Mouse (Mus musculus) forebrain, postnatal 0 days (tissue): ENCODE data around the gene Notch1. TPM values are rescaled to one million over a fixed set of nuclear protein-coding genes. Genes with fewer than 3 reads are reported as not detected.

Experiments
- ATAC-seq: fragments of 200-750 bp; cut with Nextera tagmentation; 2 replicates; pipeline ENCODE4 v1.8.0; 2017; ENCODE audit warnings: mild to moderate bottlenecking, moderate library complexity
- DNase-seq: peaks from one replicate; pipeline ENCODE4 v3.0.0-alpha.2; 2015
- H3K27ac ChIP-seq: fragments of 300-500 bp; sonication (generic); 2 replicates; pipeline ENCODE4 v1.5.1; 2014; ENCODE audit warnings: low read depth, mild to moderate bottlenecking, antibody characterized with exemption, low read length, moderate library complexity, mixed read lengths
- H3K27me3 ChIP-seq: fragments of 300-500 bp; sonication (generic); 2 replicates; pipeline ENCODE4 v1.6.1; 2014; ENCODE audit warnings: mild to moderate bottlenecking, low read length, mixed read lengths; ENCODE audit not compliant: insufficient read depth
- H3K36me3 ChIP-seq: fragments of 300-500 bp; sonication (generic); 2 replicates; pipeline ENCODE4 v1.6.1; 2014; ENCODE audit warnings: mild to moderate bottlenecking, moderate library complexity; ENCODE audit not compliant: insufficient read depth
- H3K4me1 ChIP-seq: fragments of 300-500 bp; sonication (generic); 2 replicates; pipeline ENCODE4 v1.6.1; 2014; ENCODE audit warnings: antibody characterized with exemption; ENCODE audit not compliant: insufficient read depth
- H3K4me2 ChIP-seq: fragments of 300-500 bp; sonication (generic); 2 replicates; pipeline ENCODE4 v1.6.1; 2014; ENCODE audit warnings: low read depth, mild to moderate bottlenecking, moderate library complexity
- H3K4me3 ChIP-seq: fragments of 300-500 bp; sonication (generic); 2 replicates; pipeline ENCODE4 v1.5.1; 2014; ENCODE audit warnings: low read depth, low read length, mixed read lengths
- H3K9ac ChIP-seq: fragments of 300-500 bp; sonication (generic); 2 replicates; pipeline ENCODE4 v1.6.1; 2014; ENCODE audit warnings: mild to moderate bottlenecking
- H3K9me3 ChIP-seq: fragments of 300-500 bp; sonication (generic); 2 replicates; pipeline ENCODE4 v1.6.1; 2016; ENCODE audit warnings: low read length
- CTCF ChIP-seq: sonication (generic); IDR thresholded peaks from 2 replicates; pipeline ENCODE4 v1.5.1; 2016; ENCODE audit warnings: antibody characterized with exemption, control low read depth, low read depth
- WGBS: fragments of 180-500 bp; shearing (Covaris S2); extraction: QIAGEN DNeasy Blood & Tissue Kit; methylation state at CpG from one replicate; pipeline ENCODE4 v1.1.7; 2014; 5-methylcytosine and 5-hydroxymethylcytosine counted together
- polyA plus RNA-seq: library from polyadenylated mRNA; unstranded; fragments of >200 nt; fragmentation: Nextera tagmentation; extraction: Ambion mirVana; gene quantifications from 2 replicates; pipeline ENCODE4 v1.2.1, GENCODE M21; 2015
- total RNA-seq: library from RNA; depleted of rRNA; stranded (reverse); fragments of >200 nt; gene quantifications from 2 replicates; pipeline ENCODE4 v1.2.3, GENCODE M21; 2014; rRNA removed

Notch1 gene
- 23.8 and 38.7 TPM in 2 replicates for total RNA-seq
- polyA plus RNA-seq: 5.0 and 6.8 TPM in 2 replicates

GRCm38 (mm10) chr2:26516275-26516674, at the start of gene Notch1:
Gene Notch1 (minus strand): TSS chr2:26516663.
- TF ChIP-seq CTCF: no peak
- ATAC-seq (peak; percentile 34; the same call in 1 of the 2 replicates), DNase-seq (no peak)
- H3K4me2 ChIP-seq: no peak within 1 kb of the TSS
- H3K4me1 ChIP-seq: no peaks in the 10 kb centered on the region
- no peaks in the 10 kb centered on the region for H3K27me3 ChIP-seq
- WGBS: 33% methylated on average over 12 of the region's 12 CpGs
- no peak within 1 kb of the TSS for H3K27ac ChIP-seq
- no peaks in the 10 kb centered on the region for H3K36me3 ChIP-seq
- no peak within 1 kb of the TSS for H3K9ac ChIP-seq
- H3K4me3 ChIP-seq: no peak within 1 kb of the TSS
- no peaks in the 10 kb centered on the region for H3K9me3 ChIP-seq

DNA sequence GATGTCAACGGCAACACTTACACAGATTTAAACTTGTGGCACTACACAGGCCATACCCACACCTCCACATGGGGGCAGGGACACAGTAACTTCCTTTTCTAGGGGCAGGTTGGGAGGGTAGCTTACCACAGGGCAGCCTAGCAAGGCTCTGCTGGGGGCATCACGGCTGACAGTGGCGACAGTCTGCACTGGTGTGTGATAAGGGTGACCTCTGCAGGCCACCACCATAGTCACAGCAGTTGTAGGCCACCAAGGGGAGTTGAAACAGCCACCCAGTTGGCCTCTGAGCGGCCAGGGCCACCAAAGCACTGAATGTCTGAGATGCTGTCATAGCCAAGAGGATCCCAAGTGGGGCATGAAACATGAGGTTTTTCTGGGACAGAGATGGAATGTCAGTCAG, 49.8 kb upstream of the Notch1 start:
- H3K4me1 ChIP-seq: no peaks in the 10 kb centered on the region
- H3K9me3 ChIP-seq: no peaks in the 10 kb centered on the region
- no peak overlapping the region for H3K9ac ChIP-seq
- peak; percentile 41 for DNase-seq
- H3K4me2 ChIP-seq: no peak overlapping the region
- ATAC-seq: peak; percentile 64; the same call in 1 of the 2 replicates
- no peak overlapping the region for H3K4me3 ChIP-seq
- H3K27me3 ChIP-seq: no peaks in the 10 kb centered on the region
- 11% methylated on average over 4 of the region's 4 CpGs for WGBS
- no peaks in the 10 kb centered on the region for H3K36me3 ChIP-seq
- TF ChIP-seq CTCF: peak; percentile 66
- no peak overlapping the region for H3K27ac ChIP-seq

DNA sequence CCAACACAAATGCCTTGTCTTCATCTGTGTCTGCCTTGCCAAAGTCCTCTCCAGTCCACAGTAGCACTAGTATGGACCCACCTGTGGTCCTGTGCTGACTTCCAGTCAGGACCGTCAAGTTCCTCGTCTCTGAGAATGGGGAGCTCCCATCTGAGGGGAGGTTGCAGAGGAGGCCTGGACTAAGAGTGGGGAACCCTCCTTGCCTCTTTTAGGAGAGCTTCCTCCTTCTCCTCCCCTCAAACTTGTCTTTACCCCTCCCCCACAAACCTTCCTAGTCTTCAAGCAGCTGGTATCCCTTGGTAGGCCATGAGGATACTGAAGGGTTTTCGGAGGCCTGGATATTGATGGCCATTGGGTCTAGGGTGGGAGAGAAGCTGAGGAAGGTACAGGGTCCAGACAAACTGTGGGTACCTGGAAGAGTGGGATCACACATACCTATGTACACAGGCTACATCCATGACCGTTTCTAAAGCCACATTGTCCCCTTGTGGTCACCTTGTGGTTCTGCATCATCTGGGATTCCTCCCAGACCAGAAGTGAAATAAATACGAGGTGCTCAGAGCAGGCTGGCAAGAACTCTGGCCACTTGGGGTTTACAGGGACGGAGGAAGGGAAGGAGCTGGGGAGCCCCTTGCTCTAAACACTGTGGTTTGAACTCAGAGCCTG, 45.0 kb upstream of the Notch1 start:
- DNase-seq: peak; percentile 61
- no peaks in the 10 kb centered on the region for H3K36me3 ChIP-seq
- no peaks in the 10 kb centered on the region for H3K27me3 ChIP-seq
- ATAC-seq: peak; percentile 54
- H3K4me3 ChIP-seq: no peak overlapping the region
- 41% methylated on average over 6 of the region's 6 CpGs for WGBS
- H3K27ac ChIP-seq: no peak overlapping the region
- H3K9ac ChIP-seq: no peak overlapping the region
- H3K4me2 ChIP-seq: no peak overlapping the region
- H3K4me1 ChIP-seq: no peaks in the 10 kb centered on the region
- no peaks in the 10 kb centered on the region for H3K9me3 ChIP-seq
- TF ChIP-seq CTCF: peak; percentile 87

DNA sequence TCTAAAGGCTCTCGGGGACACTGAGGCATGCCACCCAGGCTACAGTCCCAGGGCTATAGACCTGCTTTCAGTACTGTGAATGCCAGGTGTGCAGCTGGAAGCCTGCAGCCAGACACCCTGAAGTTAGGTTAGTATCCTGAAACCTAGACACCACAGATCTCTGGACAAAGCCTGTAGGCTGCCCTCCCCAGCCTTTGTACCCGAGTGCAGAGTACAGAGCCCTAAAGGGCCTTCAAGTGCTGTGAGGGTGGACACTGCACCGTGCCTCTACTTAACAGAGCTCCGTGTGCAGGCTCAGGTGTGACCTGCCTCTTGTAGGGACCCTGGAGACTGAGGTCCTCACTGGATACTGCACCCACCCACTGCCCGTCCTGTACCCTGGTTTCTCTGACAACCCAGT, 44.0 kb upstream of the Notch1 start:
- no peaks in the 10 kb centered on the region for H3K27me3 ChIP-seq
- H3K4me1 ChIP-seq: no peaks in the 10 kb centered on the region
- H3K27ac ChIP-seq: no peak overlapping the region
- ATAC-seq (no peak), DNase-seq (no peak)
- no peak overlapping the region for H3K9ac ChIP-seq
- H3K9me3 ChIP-seq: no peaks in the 10 kb centered on the region
- H3K4me2 ChIP-seq: no peak overlapping the region
- TF ChIP-seq CTCF: no peak
- H3K4me3 ChIP-seq: no peak overlapping the region
- H3K36me3 ChIP-seq: no peaks in the 10 kb centered on the region
- 84% methylated on average over 5 of the region's 5 CpGs for WGBS

GRCm38 (mm10) chr2:26556535-26556993, 40.1 kb upstream of the Notch1 start:
- no peaks in the 10 kb centered on the region for H3K27me3 ChIP-seq
- TF ChIP-seq CTCF: no peak
- no peaks in the 10 kb centered on the region for H3K4me1 ChIP-seq
- H3K36me3 ChIP-seq: no peaks in the 10 kb centered on the region
- H3K4me2 ChIP-seq: no peak overlapping the region
- DNase-seq: no peak
- no peak overlapping the region for H3K9ac ChIP-seq
- ATAC-seq: no peak
- 73% methylated on average over 4 of the region's 4 CpGs for WGBS
- H3K27ac ChIP-seq: no peak overlapping the region
- no peaks in the 10 kb centered on the region for H3K9me3 ChIP-seq
- H3K4me3 ChIP-seq: no peak overlapping the region

GRCm38 (mm10) chr2:26555076-26555475, 38.6 kb upstream of the Notch1 start:
- Histone ChIP-seq H3K36me3 (no peaks in the 10 kb centered on the region), H3K4me2 (no peak overlapping the region), H3K9me3 (no peaks in the 10 kb centered on the region), H3K27ac (no peak overlapping the region), H3K4me3 (no peak overlapping the region), H3K4me1 (no peaks in the 10 kb centered on the region), H3K27me3 (no peaks in the 10 kb centered on the region), H3K9ac (no peak overlapping the region)
- no peak for TF ChIP-seq CTCF
- ATAC-seq (no peak), DNase-seq (no peak)
- WGBS: 57% methylated on average over 4 of the region's 4 CpGs

- Histone ChIP-seq H3K27me3 (no peaks in the 10 kb centered on the region), H3K9me3 (no peaks in the 10 kb centered on the region), H3K27ac (no peak overlapping the region), H3K9ac (no peak overlapping the region), H3K4me1 (no peaks in the 10 kb centered on the region), H3K4me3 (no peak overlapping the region), H3K36me3 (no peaks in the 10 kb centered on the region), H3K4me2 (no peak overlapping the region)
- DNase-seq: no peak
- TF ChIP-seq CTCF: no peak
- ATAC-seq: no peak
- WGBS: 82% methylated on average over 9 of the region's 9 CpGs
Observed at GRCm38 (mm10) chr2:26553904-26554303, 37.4 kb upstream of the Notch1 start.
